Mouse (Mus musculus) limb, embryonic 10.5 days (tissue): ENCODE results near the gene Dctpp1. TPM values are rescaled to one million over a fixed set of nuclear protein-coding genes. Genes with fewer than 3 reads are reported as not detected.
A peak's percentile ranks its signal among the peaks of the same experiment; 100 is the strongest.

Source experiments
- DNase-seq: peaks from one replicate; pipeline ENCODE4 v3.0.0-alpha.2; 2017; ENCODE audit warnings: low spot score
- H3K27ac ChIP-seq: fragments of 300-500 bp; sonication (generic); 2 replicates; pipeline ENCODE4 v1.5.1; 2016; ENCODE audit warnings: mild to moderate bottlenecking
- H3K27me3 ChIP-seq: fragments of 300-500 bp; sonication (generic); 2 replicates; pipeline ENCODE4 v1.6.1; 2016; ENCODE audit warnings: low read depth, mild to moderate bottlenecking; ENCODE audit not compliant: poor library complexity, severe bottlenecking
- H3K36me3 ChIP-seq: fragments of 300-500 bp; sonication (generic); 2 replicates; pipeline ENCODE4 v1.6.1; 2016; ENCODE audit warnings: mild to moderate bottlenecking, moderate library complexity
- H3K4me1 ChIP-seq: fragments of 300-500 bp; sonication (generic); 2 replicates; pipeline ENCODE4 v1.6.1; 2016
- H3K4me3 ChIP-seq: fragments of 300-500 bp; sonication (generic); 2 replicates; pipeline ENCODE4 v1.5.1; 2016; ENCODE audit warnings: mild to moderate bottlenecking, moderate library complexity
- H3K9me3 ChIP-seq: fragments of 300-500 bp; sonication (generic); replicated peaks from 2 replicates; pipeline ENCODE4 v1.6.1; 2016; ENCODE audit warnings: mild to moderate bottlenecking
- WGBS: fragments of 180-500 bp; shearing (Covaris S2); methylation state at CpG from one replicate; pipeline ENCODE4 v1.1.7; 2016; 5-methylcytosine and 5-hydroxymethylcytosine counted together
- polyA plus RNA-seq: library from polyadenylated mRNA; unstranded; fragments of >200 nt; fragmentation: Nextera tagmentation; extraction: Ambion mirVana; gene quantifications from 2 replicates; pipeline ENCODE4 v1.2.1, GENCODE M21; 2016

The Dctpp1 gene
- polyA plus RNA-seq, 1 experiment from 2014 or later = 340 TPM

- no peak overlapping the region for H3K4me3 ChIP-seq
- peaks cover 18% of the 10 kb centered on the region for H3K27me3 ChIP-seq
- peak overlapping the region; percentile 25; the same call in 1 of the 2 replicates for H3K27ac ChIP-seq
- H3K36me3 ChIP-seq = peaks cover 11% of the 10 kb centered on the region
- WGBS = 80% methylated on average over 10 of the region's 10 CpGs
- DNase-seq = no peak
- peaks cover 31% of the 10 kb centered on the region for H3K4me1 ChIP-seq
- H3K9me3 ChIP-seq = no peaks in the 10 kb centered on the region
Observed at GRCm38 (mm10) chr7:127217901-127218642, 42.4 kb downstream of the Dctpp1 start.

DNA sequence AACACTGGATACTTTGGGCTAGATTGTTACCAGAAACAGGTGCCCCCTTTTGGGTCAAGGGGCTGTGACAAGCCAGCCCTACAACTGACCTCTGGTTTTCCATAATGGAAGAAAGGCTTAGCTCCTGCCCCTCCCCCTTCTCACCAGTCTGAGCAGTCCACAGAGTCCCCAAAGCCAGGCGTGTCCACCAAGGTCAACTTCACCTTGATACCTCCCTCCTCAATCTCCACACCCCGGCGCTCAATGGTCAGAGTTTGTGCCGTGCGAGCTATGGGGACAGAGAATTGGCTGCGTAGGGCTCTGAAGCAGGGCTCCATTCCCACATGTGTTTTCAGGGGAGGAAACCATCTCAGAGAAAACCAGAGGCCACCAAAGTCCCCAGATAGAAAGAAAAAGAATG is 43.0 kb downstream of the Dctpp1 start:
- H3K4me3 ChIP-seq = no peak overlapping the region
- H3K36me3 ChIP-seq = peaks cover 6% of the 10 kb centered on the region
- no peaks in the 10 kb centered on the region for H3K9me3 ChIP-seq
- 88% methylated on average over 6 of the region's 6 CpGs for whole genome bisulfite sequencing
- no peak for DNase-seq
- H3K27me3 ChIP-seq = peaks cover 23% of the 10 kb centered on the region
- H3K27ac ChIP-seq = no peak overlapping the region
- peaks cover 31% of the 10 kb centered on the region for H3K4me1 ChIP-seq

GRCm38 (mm10) chr7:127216307-127216706 is 44.2 kb downstream of the Dctpp1 start:
- WGBS = 89% methylated on average over 5 of the region's 5 CpGs
- Histone ChIP-seq H3K27me3 (peaks cover 25% of the 10 kb centered on the region), H3K9me3 (no peaks in the 10 kb centered on the region), H3K27ac (no peak overlapping the region), H3K36me3 (no peaks in the 10 kb centered on the region), H3K4me1 (peaks cover 34% of the 10 kb centered on the region), H3K4me3 (no peak overlapping the region)
- no peak for DNase-seq

DNA sequence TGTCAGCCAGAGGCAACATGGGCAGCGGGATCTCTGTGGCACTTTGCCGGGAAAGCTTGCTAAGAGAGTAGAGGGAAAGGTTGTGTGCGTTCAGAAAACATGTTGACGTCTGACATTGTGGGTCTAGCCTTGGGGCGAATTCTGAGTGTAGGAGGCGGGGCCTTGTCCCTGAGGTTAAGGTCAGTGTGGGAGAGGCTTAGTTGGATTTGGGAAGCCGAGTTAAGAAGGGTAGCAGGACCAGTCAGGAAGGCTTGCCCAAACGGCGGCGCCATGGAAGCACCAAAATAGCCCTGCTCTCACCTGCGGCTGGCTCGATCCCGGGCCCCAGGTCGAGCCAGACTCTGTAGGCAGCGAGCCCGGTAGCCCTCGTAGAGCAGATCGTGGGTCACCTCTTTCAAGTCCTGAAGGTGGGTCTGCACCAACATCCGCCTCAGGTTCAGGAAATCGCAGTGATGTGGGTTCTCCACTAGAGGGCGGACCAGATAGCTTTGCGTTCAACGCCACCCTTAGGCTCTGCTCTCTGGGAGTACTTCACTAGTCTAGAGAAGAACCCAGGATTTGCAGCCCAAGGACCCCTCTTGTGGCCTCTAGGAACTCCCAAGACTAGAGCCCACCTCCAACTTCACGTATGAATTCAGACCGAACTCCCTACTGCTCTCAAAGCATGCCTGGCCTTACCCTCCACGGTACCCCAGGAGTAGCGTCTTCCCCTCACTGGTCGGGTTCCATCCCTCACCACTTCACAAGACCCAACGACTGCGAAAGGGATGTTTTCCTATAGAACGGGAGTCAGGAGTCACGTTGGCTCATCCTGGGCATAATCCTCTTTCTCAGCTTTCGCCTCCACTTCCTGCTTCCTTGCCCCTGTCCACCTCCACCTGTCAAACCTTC is 45.3 kb downstream of the Dctpp1 start:
- Histone ChIP-seq H3K27me3 (peaks cover 25% of the 10 kb centered on the region), H3K27ac (peak overlapping the region; percentile 63), H3K4me3 (peak overlapping the region; percentile 48), H3K4me1 (peaks cover 34% of the 10 kb centered on the region), H3K9me3 (no peaks in the 10 kb centered on the region), H3K36me3 (no peaks in the 10 kb centered on the region)
- peak; percentile 76 for DNase-seq
- 20% methylated on average over 33 of the region's 33 CpGs for WGBS

- Histone ChIP-seq H3K27ac (peak overlapping the region; percentile 63; the same call in 1 of the 2 replicates), H3K9me3 (no peaks in the 10 kb centered on the region), H3K36me3 (no peaks in the 10 kb centered on the region), H3K4me3 (peak overlapping the region; percentile 48), H3K27me3 (peaks cover 25% of the 10 kb centered on the region), H3K4me1 (peaks cover 39% of the 10 kb centered on the region)
- peak; percentile 45 for DNase-seq
- 21% methylated on average over 21 of the region's 21 CpGs for WGBS
Observed at GRCm38 (mm10) chr7:127214521-127214920, 46.0 kb downstream of the Dctpp1 start.

GRCm38 (mm10) chr7:127213930-127214329 is 46.6 kb downstream of the Dctpp1 start:
- DNase-seq = no peak
- Histone ChIP-seq H3K36me3 (no peaks in the 10 kb centered on the region), H3K9me3 (no peaks in the 10 kb centered on the region), H3K4me1 (peaks cover 45% of the 10 kb centered on the region), H3K4me3 (peak overlapping the region; percentile 48), H3K27me3 (peaks cover 25% of the 10 kb centered on the region), H3K27ac (peak overlapping the region; percentile 63; the same call in 1 of the 2 replicates)
- WGBS = 49% methylated on average over 12 of the region's 12 CpGs

GRCm38 (mm10) chr7:127213485-127213884 is 47.0 kb downstream of the Dctpp1 start:
- Histone ChIP-seq H3K4me3 (no peak overlapping the region), H3K36me3 (no peaks in the 10 kb centered on the region), H3K27me3 (peaks cover 25% of the 10 kb centered on the region), H3K9me3 (no peaks in the 10 kb centered on the region), H3K4me1 (peaks cover 45% of the 10 kb centered on the region), H3K27ac (no peak overlapping the region)
- 35% methylated on average over 7 of the region's 7 CpGs for WGBS
- no peak for DNase-seq

GRCm38 (mm10) chr7:127212432-127213250 is 47.9 kb downstream of the Dctpp1 start:
- 86% methylated on average over 12 of the region's 12 CpGs for WGBS
- Histone ChIP-seq H3K9me3 (no peaks in the 10 kb centered on the region), H3K4me3 (no peak overlapping the region)

GRCm38 (mm10) chr7:127211014-127211745 is 49.3 kb downstream of the Dctpp1 start:
- 78% methylated on average over 5 of the region's 5 CpGs for WGBS
- no peak overlapping the region for H3K4me3 ChIP-seq
- H3K27me3 ChIP-seq = peaks cover 25% of the 10 kb centered on the region
- peaks cover 47% of the 10 kb centered on the region for H3K4me1 ChIP-seq
- H3K36me3 ChIP-seq = 0 out of 2 replicates have a peak, but pooled peaks cover 2% of the 10 kb centered on the region
- H3K27ac ChIP-seq = no peak overlapping the region
- no peak for DNase-seq
- no peaks in the 10 kb centered on the region for H3K9me3 ChIP-seq

More at GRCm38 (mm10) chr7:127212432-127213250, 47.9 kb downstream of the Dctpp1 start:
- Histone ChIP-seq H3K27me3 (peaks cover 25% of the 10 kb centered on the region), H3K27ac (no peak overlapping the region), H3K36me3 (no peaks in the 10 kb centered on the region), H3K4me1 (peaks cover 36% of the 10 kb centered on the region)
- DNase-seq = no peak

DNA sequence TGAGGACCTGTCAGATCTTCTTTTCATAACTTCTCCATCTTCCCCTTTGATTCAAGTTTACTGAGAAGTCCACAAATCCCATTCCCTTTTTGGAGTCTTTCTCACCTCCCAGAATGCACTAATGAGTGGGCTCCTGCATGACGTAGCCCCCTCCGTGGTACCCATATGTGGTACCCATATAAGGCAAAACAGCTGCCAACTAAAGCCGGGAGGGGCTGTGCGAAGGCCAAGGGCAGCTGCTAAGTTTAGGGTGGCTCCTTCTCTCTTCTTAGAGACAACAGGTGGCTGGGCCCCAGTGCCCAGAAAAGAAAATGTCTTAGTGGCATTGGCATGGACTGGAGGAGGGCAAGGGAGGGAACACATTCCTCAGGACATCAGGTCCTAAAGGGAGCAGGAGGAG is 50.2 kb downstream of the Dctpp1 start:
- H3K27me3 ChIP-seq = peaks cover 25% of the 10 kb centered on the region
- H3K4me3 ChIP-seq = no peak overlapping the region
- no peak for DNase-seq
- H3K4me1 ChIP-seq = peaks cover 48% of the 10 kb centered on the region
- H3K27ac ChIP-seq = no peak overlapping the region
- no peaks in the 10 kb centered on the region for H3K9me3 ChIP-seq
- WGBS = 87% methylated on average over 4 of the region's 4 CpGs
- peaks cover 5% of the 10 kb centered on the region for H3K36me3 ChIP-seq

DNA sequence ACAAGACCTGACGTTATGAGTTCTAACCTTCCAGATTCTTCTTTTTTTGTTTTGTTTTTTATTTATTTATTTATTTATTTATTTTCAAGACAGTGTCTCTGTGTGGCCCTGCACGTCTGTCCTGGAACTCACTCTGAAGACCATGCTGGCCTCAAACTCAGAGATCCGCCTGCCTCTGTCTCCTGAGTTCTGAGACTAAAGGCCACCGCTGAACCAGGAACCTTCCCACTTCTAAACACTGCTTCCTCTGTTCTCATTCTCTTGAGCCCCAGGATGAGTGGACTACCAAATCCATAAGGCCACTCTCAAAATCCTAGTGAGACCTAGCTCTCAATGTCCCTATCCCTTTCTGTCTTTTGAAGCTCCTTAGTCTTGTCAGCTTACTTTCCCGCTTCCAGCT is 50.7 kb downstream of the Dctpp1 start:
- 82% methylated on average over 5 of the region's 5 CpGs for WGBS
- no peak overlapping the region for H3K27ac ChIP-seq
- H3K4me1 ChIP-seq = peaks cover 47% of the 10 kb centered on the region
- H3K36me3 ChIP-seq = peaks cover 9% of the 10 kb centered on the region
- no peak for DNase-seq
- no peaks in the 10 kb centered on the region for H3K9me3 ChIP-seq
- H3K4me3 ChIP-seq = peak overlapping the region; percentile 90; the same call in 1 of the 2 replicates
- H3K27me3 ChIP-seq = peaks cover 23% of the 10 kb centered on the region
